Mouse (Mus musculus) neural tube, embryonic 13.5 days (tissue): ENCODE results near the gene Adh1. TPM values are rescaled to one million over a fixed set of nuclear protein-coding genes. Genes with fewer than 3 reads are reported as not detected.

ENCODE experiments used
- ATAC-seq: fragments of 200-750 bp; cut with Nextera tagmentation; 2 replicates; pipeline ENCODE4 v1.8.0; 2017; ENCODE audit warnings: low read depth, mild to moderate bottlenecking, moderate TSS enrichment, moderate library complexity
- H3K27ac ChIP-seq: fragments of 300-500 bp; sonication (generic); replicated peaks from 2 replicates; pipeline ENCODE4 v1.5.1; 2015; ENCODE audit warnings: moderate library complexity, mild to moderate bottlenecking, inconsistent platforms
- H3K27me3 ChIP-seq: fragments of 300-500 bp; sonication (generic); 2 replicates; pipeline ENCODE4 v1.6.1; 2015; ENCODE audit warnings: mild to moderate bottlenecking, inconsistent platforms
- H3K36me3 ChIP-seq: fragments of 300-500 bp; sonication (generic); 2 replicates; pipeline ENCODE4 v1.6.1; 2015; ENCODE audit warnings: mild to moderate bottlenecking, inconsistent platforms
- H3K4me1 ChIP-seq: fragments of 300-500 bp; sonication (generic); replicated peaks from 2 replicates; pipeline ENCODE4 v1.6.1; 2015; ENCODE audit warnings: inconsistent platforms
- H3K4me2 ChIP-seq: fragments of 300-500 bp; sonication (generic); 2 replicates; pipeline ENCODE4 v1.6.1; 2015; ENCODE audit warnings: inconsistent platforms, mild to moderate bottlenecking, moderate library complexity
- H3K4me3 ChIP-seq: fragments of 300-500 bp; sonication (generic); 2 replicates; pipeline ENCODE4 v1.5.1; 2015; ENCODE audit warnings: mild to moderate bottlenecking, inconsistent platforms
- H3K9ac ChIP-seq: fragments of 300-500 bp; sonication (generic); 2 replicates; pipeline ENCODE4 v1.6.1; 2015; ENCODE audit warnings: moderate library complexity, mild to moderate bottlenecking, inconsistent platforms
- H3K9me3 ChIP-seq: fragments of 300-500 bp; sonication (generic); 2 replicates; pipeline ENCODE4 v1.6.1; 2016; ENCODE audit warnings: inconsistent platforms
- WGBS: fragments of 180-500 bp; shearing (Covaris S2); methylation state at CpG from one replicate; pipeline ENCODE4 v1.1.7; 2015; 5-methylcytosine and 5-hydroxymethylcytosine counted together
- polyA plus RNA-seq: library from polyadenylated mRNA; unstranded; fragments of >200 nt; fragmentation: Nextera tagmentation; extraction: Ambion mirVana; gene quantifications from 2 replicates; pipeline ENCODE4 v1.2.1, GENCODE M21; 2015

Gene Adh1
- 3.6 and 7.9 TPM in 2 replicates for polyA plus RNA-seq

DNA sequence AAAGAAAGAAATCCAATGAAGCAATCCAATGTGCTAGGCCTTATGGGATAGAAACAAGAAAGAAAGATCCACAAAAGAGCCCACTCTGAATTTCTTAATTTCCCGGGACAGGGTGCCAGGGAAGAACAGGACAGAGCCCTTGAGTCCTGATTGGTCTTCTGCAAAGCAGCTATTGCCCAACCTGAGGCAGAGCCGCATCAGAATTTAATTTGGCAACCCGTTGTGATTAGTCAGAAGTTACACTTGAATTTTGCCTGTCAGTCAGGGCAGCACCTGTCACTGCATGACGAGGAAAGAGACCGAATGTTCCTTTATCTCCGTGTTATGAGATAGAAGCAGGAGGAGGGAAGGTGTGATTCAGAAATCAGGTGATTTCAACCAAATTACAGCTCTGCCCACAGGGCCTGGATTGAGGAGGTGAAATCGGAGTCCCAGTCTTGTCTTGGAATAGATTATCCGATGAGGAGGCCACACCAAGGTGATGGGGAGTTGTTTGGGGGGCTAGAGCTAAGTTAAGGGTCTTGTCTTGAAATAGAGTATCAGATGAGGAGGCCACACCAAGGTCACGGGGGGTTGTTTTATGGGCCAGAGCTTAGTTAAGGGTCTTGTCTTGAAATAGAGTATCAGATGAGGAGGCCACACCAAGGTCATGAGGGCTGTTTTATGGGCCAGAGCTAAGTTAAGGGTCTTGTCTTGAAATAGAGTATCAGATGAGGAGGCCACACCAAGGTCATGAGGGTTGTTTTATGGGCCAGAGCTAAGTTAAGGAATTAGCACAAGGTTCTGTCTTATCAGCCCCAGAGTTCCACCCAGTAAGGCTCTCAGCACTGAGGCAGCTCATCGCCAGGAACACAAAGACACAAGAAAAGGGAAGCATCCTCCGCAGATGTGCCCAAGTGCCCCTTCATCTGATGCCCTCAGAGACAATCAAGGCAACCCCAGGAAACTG is at the start of gene Adh1:
Adh1 (plus strand) TSS at position 271 of the 949 bp plus-strand sequence.
- Histone ChIP-seq H3K9me3 (no peaks in the 10 kb centered on the region), H3K4me1 (no peaks in the 10 kb centered on the region), H3K9ac (no peak within 1 kb of the TSS), H3K4me3 (no peak within 1 kb of the TSS), H3K4me2 (no peak within 1 kb of the TSS), H3K27me3 (no peaks in the 10 kb centered on the region), H3K36me3 (no peaks in the 10 kb centered on the region), H3K27ac (no peak within 1 kb of the TSS)
- ATAC-seq: no peak
- 91% methylated on average over 11 of the region's 11 CpGs for WGBS

DNA sequence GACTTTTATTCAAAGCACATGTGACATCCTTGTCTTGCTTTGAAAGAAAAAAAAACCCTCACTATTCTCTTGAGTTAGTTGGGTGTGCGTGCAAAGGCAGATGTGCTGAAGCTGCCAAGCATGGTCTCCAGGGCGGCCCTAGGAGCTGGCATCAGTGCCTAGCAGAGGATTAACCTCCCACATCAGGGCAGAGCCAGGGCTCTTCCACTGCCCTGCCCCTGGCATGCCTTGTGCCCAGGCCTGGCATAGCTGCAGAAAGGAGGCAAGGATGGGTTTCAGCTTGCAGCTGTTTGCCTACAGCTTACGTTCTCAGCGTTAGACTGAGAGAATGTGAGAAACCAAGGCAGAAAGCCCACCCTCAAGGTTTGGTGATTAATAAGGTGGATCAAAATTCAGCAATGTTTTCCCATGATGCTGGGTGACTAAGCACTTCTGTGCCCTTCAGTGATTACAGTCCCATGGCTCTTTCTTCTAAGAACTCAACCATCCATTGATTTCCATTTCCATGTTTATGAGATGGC is 48.3 kb upstream of the Adh1 start:
- no peak overlapping the region for H3K9ac ChIP-seq
- peaks cover 6% of the 10 kb centered on the region; the same call in 1 of the 2 replicates for H3K4me1 ChIP-seq
- H3K4me2 ChIP-seq: no peak overlapping the region
- H3K27ac ChIP-seq: no peak overlapping the region
- H3K9me3 ChIP-seq: no peaks in the 10 kb centered on the region
- WGBS: 97% methylated on average over 4 of the region's 4 CpGs
- no peak overlapping the region for H3K4me3 ChIP-seq
- no peaks in the 10 kb centered on the region for H3K27me3 ChIP-seq
- H3K36me3 ChIP-seq: no peaks in the 10 kb centered on the region
- ATAC-seq: no peak

DNA sequence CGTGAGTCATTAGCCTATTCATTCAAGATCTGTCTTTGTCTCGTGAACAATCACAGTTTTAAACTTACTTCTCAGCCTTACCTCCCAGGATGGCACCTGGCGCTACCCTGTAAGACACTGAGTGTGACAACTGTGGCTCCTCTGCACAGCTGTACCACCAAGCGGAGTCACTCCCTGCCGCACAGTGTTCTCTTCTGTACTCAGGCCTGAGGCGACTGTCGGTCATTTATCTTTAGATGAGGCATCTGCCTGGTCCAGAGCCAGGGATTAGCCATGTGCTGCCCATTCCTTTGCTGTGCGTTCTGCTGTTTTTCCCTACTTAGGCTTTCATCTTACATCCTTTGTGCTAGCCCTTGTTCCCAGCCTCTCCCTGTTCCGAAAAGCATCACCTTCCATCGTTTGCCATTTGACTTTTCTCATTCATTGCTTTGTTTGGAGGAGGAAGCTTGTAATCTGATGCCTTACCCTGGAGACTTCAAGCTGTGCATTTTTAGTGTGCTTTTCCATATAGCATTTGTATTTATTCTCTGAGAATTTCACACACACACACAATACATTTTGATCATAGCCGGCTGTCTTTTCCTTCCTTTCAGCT is 45.3 kb upstream of the Adh1 start:
- H3K27ac ChIP-seq: no peak overlapping the region
- H3K9ac ChIP-seq: no peak overlapping the region
- no peak overlapping the region for H3K4me2 ChIP-seq
- no peaks in the 10 kb centered on the region for H3K27me3 ChIP-seq
- H3K4me1 ChIP-seq: peaks cover 6% of the 10 kb centered on the region; the same call in 1 of the 2 replicates
- 15% methylated on average over 11 of the region's 11 CpGs for WGBS
- H3K9me3 ChIP-seq: no peaks in the 10 kb centered on the region
- peak; percentile 78 for ATAC-seq
- no peak overlapping the region for H3K4me3 ChIP-seq
- no peaks in the 10 kb centered on the region for H3K36me3 ChIP-seq

DNA sequence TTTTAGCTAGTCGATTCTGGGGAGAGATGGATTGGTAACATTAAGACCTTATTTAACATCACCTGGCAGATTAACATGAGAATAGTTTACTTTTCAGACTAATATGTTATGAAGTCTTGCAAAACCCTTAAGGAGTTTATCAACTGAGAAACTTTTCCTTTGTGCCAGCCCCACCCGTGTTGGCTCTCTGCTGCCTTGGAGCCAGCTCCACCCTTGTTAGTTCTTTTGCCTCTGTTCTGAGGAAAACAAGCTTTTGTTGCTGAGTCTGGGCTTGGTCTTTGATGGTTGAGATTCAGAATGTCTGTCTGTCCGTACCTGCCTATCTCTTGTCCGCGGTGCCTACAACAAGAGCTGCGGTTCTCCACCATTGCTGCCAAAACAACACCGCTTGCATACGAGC is 44.7 kb upstream of the Adh1 start:
- H3K27ac ChIP-seq: no peak overlapping the region
- H3K9ac ChIP-seq: no peak overlapping the region
- peaks cover 6% of the 10 kb centered on the region; the same call in 1 of the 2 replicates for H3K4me1 ChIP-seq
- 82% methylated on average over 8 of the region's 8 CpGs for WGBS
- H3K36me3 ChIP-seq: no peaks in the 10 kb centered on the region
- H3K4me3 ChIP-seq: no peak overlapping the region
- no peaks in the 10 kb centered on the region for H3K9me3 ChIP-seq
- no peak for ATAC-seq
- no peak overlapping the region for H3K4me2 ChIP-seq
- no peaks in the 10 kb centered on the region for H3K27me3 ChIP-seq

DNA sequence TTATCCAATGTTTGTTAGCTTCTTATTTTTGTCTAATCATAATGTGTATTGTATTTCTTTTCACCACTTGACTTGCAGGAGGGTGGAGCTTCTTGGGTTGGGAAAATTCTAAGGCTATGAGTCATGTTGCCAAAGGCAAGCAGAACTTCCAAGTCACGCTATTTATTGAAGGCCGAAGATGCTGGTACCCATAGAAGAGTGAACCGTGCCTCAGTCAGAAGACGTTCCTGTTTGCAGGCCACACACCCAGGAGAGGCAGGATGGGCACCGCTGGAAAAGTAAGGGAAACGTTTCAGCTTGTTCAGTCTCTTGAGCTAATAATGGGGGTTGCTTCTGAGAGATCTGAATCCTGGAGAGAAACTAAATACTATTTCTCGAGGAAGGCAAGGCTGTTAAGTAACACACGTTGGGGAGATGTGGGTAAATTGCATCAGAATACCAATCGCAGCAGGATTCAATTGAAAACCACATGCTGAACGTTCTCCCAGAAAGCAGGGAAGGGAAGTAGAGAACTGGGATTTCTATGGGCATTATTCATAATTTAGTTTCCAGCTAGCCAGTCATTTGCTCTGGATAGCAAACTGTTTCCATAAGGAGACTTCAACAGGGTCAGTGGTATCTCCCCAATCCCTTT is 43.0 kb upstream of the Adh1 start, which contains the start of gene Adh7:
Adh7 (plus strand) TSS at position 130 of the 634 bp plus-strand sequence.
- Histone ChIP-seq H3K9me3 (no peaks in the 10 kb centered on the region), H3K4me1 (peaks cover 6% of the 10 kb centered on the region; the same call in 1 of the 2 replicates), H3K27me3 (no peaks in the 10 kb centered on the region), H3K36me3 (no peaks in the 10 kb centered on the region), H3K27ac (no peak within 1 kb of the TSS), H3K4me3 (no peak within 1 kb of the TSS), H3K9ac (no peak within 1 kb of the TSS), H3K4me2 (no peak within 1 kb of the TSS)
- WGBS: 81% methylated on average over 10 of the region's 10 CpGs
- no peak for ATAC-seq

DNA sequence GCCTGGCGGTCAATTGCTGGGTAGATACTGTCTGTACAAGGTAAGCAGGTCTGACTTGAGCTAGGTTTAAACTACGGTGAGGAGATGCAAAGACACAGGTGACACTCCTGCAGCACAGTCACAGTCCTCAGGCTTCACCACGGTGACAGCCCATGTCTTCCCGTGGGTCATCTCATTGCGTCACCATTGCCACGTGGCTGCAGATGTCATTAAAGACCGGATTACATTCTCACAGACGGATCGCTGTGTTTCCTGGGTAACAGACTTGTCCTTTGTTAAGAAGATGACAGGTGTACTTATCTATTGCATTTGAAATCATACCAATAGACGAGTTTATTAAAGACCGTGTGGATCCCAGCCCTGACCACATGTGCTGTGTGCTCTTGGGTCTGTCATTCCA is 39.7 kb upstream of the Adh1 start:
- WGBS: 80% methylated on average over 11 of the region's 11 CpGs
- ATAC-seq: no peak
- no peaks in the 10 kb centered on the region; the same call in 1 of the 2 replicates for H3K4me1 ChIP-seq

DNA sequence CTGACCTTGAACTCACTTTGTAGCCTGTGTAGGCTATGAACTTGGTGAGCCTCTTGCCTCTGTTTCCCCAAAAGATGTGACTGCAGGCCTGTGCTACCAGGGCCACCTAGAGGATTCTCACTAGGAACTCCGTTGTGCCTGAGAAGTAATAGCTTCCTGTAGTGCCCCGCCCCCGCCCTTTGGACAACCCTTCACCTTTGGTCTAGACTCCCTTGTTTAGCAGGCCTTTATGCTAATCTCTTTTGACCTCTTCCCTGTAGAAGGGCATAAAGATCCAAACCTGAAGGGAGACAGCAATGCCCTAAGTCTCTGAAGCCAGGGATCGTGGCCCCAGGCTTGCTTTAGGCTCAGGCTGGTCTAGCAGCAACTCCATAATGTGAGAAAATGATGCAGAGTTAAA is 38.3 kb upstream of the Adh1 start:
- Histone ChIP-seq H3K9me3 (no peaks in the 10 kb centered on the region), H3K4me1 (no peaks in the 10 kb centered on the region; the same call in 1 of the 2 replicates), H3K27ac (no peak overlapping the region), H3K4me3 (no peak overlapping the region), H3K36me3 (no peaks in the 10 kb centered on the region), H3K4me2 (no peak overlapping the region), H3K9ac (no peak overlapping the region), H3K27me3 (no peaks in the 10 kb centered on the region)
- WGBS: 72% methylated on average over 4 of the region's 4 CpGs
- ATAC-seq: no peak

More for the DNA sequence above, 39.7 kb upstream of the Adh1 start:
- no peak overlapping the region for H3K27ac ChIP-seq
- no peak overlapping the region for H3K4me2 ChIP-seq
- no peaks in the 10 kb centered on the region for H3K9me3 ChIP-seq
- H3K4me3 ChIP-seq: no peak overlapping the region
- no peaks in the 10 kb centered on the region for H3K36me3 ChIP-seq
- no peaks in the 10 kb centered on the region for H3K27me3 ChIP-seq
- no peak overlapping the region for H3K9ac ChIP-seq

DNA sequence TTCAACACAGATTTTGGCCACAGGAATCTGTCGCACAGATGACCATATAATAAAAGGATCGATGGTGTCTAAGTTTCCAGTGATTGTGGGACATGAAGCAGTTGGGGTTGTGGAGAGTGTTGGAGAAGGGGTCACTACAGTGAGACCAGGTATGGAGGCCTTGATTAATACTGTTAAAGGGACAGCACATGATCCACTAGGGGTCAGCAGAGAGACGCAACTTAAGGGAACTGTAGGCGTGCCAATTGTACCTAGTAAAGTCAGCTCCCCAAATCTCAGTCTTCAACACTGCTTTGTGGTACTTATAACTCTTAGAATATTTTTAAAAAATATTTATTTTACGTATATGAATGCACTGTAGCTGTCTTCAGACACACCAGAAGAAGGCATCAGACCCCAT is 37.8 kb upstream of the Adh1 start:
- no peak overlapping the region for H3K4me3 ChIP-seq
- no peaks in the 10 kb centered on the region for H3K36me3 ChIP-seq
- no peak overlapping the region for H3K4me2 ChIP-seq
- 57% methylated on average over 5 of the region's 5 CpGs for WGBS
- H3K9ac ChIP-seq: no peak overlapping the region
- H3K4me1 ChIP-seq: no peaks in the 10 kb centered on the region; the same call in 1 of the 2 replicates
- H3K27ac ChIP-seq: no peak overlapping the region
- no peaks in the 10 kb centered on the region for H3K9me3 ChIP-seq
- H3K27me3 ChIP-seq: no peaks in the 10 kb centered on the region
- peak; percentile 56; the same call in 1 of the 2 replicates for ATAC-seq

DNA sequence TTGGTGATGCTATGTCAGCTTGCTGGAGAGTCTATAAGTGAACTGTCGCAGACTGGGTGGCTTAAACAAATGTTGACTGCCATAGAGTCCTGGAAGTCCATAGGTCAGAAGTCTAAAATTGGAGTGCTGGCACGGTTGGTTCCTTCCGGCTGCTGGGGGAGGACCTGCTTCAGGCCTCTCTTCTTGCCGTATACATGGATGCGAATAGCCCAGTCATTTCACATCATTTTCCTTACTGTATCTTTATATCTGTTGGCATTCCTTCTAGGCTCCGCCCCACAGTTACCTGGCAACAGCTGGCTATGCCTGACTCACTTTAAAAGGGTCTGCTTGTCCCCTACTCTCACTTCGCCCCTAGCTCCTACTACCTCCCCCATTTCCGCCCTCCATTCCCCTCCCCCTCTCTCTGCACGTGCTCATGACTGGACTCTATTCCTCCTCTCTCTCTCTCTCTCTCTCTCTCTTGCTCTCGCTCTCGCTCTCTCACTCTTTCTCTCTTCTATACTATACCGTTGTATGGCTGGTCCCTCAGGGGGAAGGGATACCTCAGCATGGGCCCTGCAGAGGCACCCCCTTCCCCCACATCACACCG is 36.3 kb upstream of the Adh1 start:
- WGBS: 89% methylated on average over 13 of the region's 13 CpGs
- no peak for ATAC-seq
- H3K9ac ChIP-seq: no peak overlapping the region
- no peak overlapping the region for H3K4me2 ChIP-seq
- no peaks in the 10 kb centered on the region for H3K27me3 ChIP-seq
- H3K4me3 ChIP-seq: no peak overlapping the region
- H3K36me3 ChIP-seq: no peaks in the 10 kb centered on the region
- no peak overlapping the region for H3K27ac ChIP-seq
- no peaks in the 10 kb centered on the region; the same call in 1 of the 2 replicates for H3K4me1 ChIP-seq
- H3K9me3 ChIP-seq: no peaks in the 10 kb centered on the region

DNA sequence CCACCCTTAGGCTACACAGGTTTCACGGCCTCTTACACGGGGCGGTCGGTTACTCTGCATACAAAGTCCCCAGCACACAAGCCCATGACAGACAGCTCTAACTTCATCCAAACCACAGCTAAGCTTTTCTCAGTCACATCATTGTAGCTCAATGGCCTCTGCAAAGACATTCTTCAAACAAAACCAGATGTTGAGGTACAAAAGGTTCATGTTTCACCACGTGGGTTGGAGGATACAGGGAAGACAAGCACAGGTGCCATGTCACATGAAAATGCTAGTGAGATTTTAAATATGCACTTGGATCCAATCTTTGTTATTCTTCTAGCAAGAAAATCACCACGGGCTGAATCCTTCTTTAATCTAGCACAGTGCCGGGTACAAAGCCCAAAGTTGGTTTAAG is 35.5 kb upstream of the Adh1 start:
- Histone ChIP-seq H3K9me3 (no peaks in the 10 kb centered on the region), H3K36me3 (no peaks in the 10 kb centered on the region), H3K9ac (no peak overlapping the region), H3K4me1 (no peaks in the 10 kb centered on the region; the same call in 1 of the 2 replicates), H3K4me2 (no peak overlapping the region), H3K4me3 (no peak overlapping the region), H3K27ac (no peak overlapping the region), H3K27me3 (no peaks in the 10 kb centered on the region)
- WGBS: 74% methylated on average over 6 of the region's 7 CpGs
- ATAC-seq: no peak

DNA sequence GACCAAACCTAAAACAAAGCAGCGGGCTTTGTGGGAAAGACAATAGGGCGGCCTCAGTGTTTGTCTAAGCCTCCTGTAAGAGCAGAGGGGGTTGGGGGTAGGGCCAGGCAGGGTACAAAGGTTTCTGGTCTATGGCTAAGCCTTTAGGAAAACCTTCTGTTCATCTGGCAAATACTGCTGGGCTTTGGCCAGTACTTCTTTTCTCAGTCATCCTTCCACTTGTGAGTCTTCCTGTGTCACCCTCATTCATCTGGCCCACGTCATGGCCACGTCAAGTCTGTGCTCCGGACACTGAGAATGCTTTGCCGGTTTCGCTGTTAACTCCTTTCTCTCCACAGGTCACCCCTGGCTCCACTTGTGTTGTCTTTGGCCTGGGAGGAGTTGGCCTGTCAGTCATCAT is 34.9 kb upstream of the Adh1 start:
- WGBS: 42% methylated on average over 7 of the region's 7 CpGs
- no peak overlapping the region for H3K9ac ChIP-seq
- H3K4me3 ChIP-seq: no peak overlapping the region
- no peak overlapping the region for H3K4me2 ChIP-seq
- H3K9me3 ChIP-seq: no peaks in the 10 kb centered on the region
- H3K36me3 ChIP-seq: no peaks in the 10 kb centered on the region
- H3K4me1 ChIP-seq: no peaks in the 10 kb centered on the region; the same call in 1 of the 2 replicates
- ATAC-seq: no peak
- no peaks in the 10 kb centered on the region for H3K27me3 ChIP-seq
- H3K27ac ChIP-seq: no peak overlapping the region
